Mouse (Mus musculus): ENCODE results near the gene Mrnip. TPM values are rescaled to one million over a fixed set of nuclear protein-coding genes. Genes with fewer than 3 reads are reported as not detected.

Gene Mrnip
- total RNA-seq, 2 experiments from 2014 or later, result 11.5 to 13.9 TPM

GRCm38 (mm10) chr11:50223783-50224662 is 49.8 kb downstream of the Mrnip start:
- DNase-seq (ENCODE audit: low spot score in 2 of 2), result no peak

- peak; percentile 77 to 89 for DNase-seq (ENCODE audit: low spot score in 2 of 2)
These were observed 50.7 kb downstream of the Mrnip start for GRCm38 (mm10) chr11:50224671-50225530.

GRCm38 (mm10) chr11:50225611-50226378 is 51.6 kb downstream of the Mrnip start:
- peak; percentile 30 to 44 for DNase-seq (ENCODE audit: low spot score in 2 of 2)

GRCm38 (mm10) chr11:50226406-50226805 is 52.2 kb downstream of the Mrnip start:
- no peak for DNase-seq (ENCODE audit: low spot score in 2 of 2)

- no peak for DNase-seq (ENCODE audit: low spot score in 2 of 2)
These were observed 53.0 kb downstream of the Mrnip start for GRCm38 (mm10) chr11:50227226-50227625.

GRCm38 (mm10) chr11:50227736-50228135 is 53.5 kb downstream of the Mrnip start:
- DNase-seq (ENCODE audit: low spot score in 2 of 2), result no peak

- DNase-seq (ENCODE audit: low spot score in 2 of 2), result no peak
These were observed 54.5 kb downstream of the Mrnip start for GRCm38 (mm10) chr11:50228772-50229171.

- DNase-seq (ENCODE audit: low spot score in 2 of 2), result no peak
These were observed 55.1 kb downstream of the Mrnip start for GRCm38 (mm10) chr11:50229252-50229910.

- no peak for DNase-seq (ENCODE audit: low spot score in 2 of 2)
These were observed 56.4 kb downstream of the Mrnip start for GRCm38 (mm10) chr11:50230481-50231304.

- peak; percentile 59 to 78 for DNase-seq (ENCODE audit: low spot score in 2 of 2)
These were observed 57.2 kb downstream of the Mrnip start for GRCm38 (mm10) chr11:50231411-50231810.

GRCm38 (mm10) chr11:50233022-50233421 is 58.8 kb downstream of the Mrnip start:
- DNase-seq (ENCODE audit: low spot score in 2 of 2), result peak; percentile 62 to 69

GRCm38 (mm10) chr11:50233993-50234392 is 59.7 kb downstream of the Mrnip start:
- DNase-seq (ENCODE audit: low spot score in 2 of 2), result no peak

GRCm38 (mm10) chr11:50234606-50235005 is 60.4 kb downstream of the Mrnip start:
- no peak for DNase-seq (ENCODE audit: low spot score in 2 of 2)

GRCm38 (mm10) chr11:50236540-50236936 is 62.3 kb downstream of the Mrnip start:
- peak; percentile 75 to 77 for DNase-seq (ENCODE audit: low spot score in 2 of 2)

GRCm38 (mm10) chr11:50236937-50237835 is 62.9 kb downstream of the Mrnip start:
- no peak for DNase-seq (ENCODE audit: low spot score in 2 of 2)

GRCm38 (mm10) chr11:50238324-50238723 is 64.1 kb downstream of the Mrnip start, which contains the start of gene Ltc4s:
TSS of gene Ltc4s (minus strand) at chr11:50238616.
- no peak for DNase-seq (ENCODE audit: low spot score in 2 of 2)

- no peak for DNase-seq (ENCODE audit: low spot score in 2 of 2)
These were observed 64.9 kb downstream of the Mrnip start for GRCm38 (mm10) chr11:50238821-50239791.
